In genomic region chr4:150003021-150003580, GRCm38 (mm10) we compare ENCODE assay signal across 10 mouse cellular contexts. TPM values are rescaled to one million over a fixed set of nuclear protein-coding genes. Genes with fewer than 3 reads are reported as not detected.
DNase-seq lines count a peak whose midpoint lies in the region; TF ChIP-seq lines count a peak whose summit lies in the region.
"Had no signal": no experiment of that assay in that cellular context is flagged by ENCODE, and none has a peak within 500 bp of the region (broad histone marks: within the 10 kb centered on the region; RNA-seq: fewer than 3 reads in every experiment).

No protein-coding gene starts in this region.

- no peak overlapping the region for H3K9ac ChIP-seq in heart, adult 2 months (ENCODE audit: low read depth, low read length)
- H3K9ac ChIP-seq: midbrain, embryonic 12.5 days had no signal

- 40% methylated on average over 7 of the region's 7 CpGs for WGBS in heart, adult 2 months

- peaks cover 43% of the 10 kb centered on the region for H3K4me1 ChIP-seq in heart, adult 2 months (ENCODE audit: control insufficient read depth, insufficient read depth, low read length)

- H3K4me3 ChIP-seq in heart, adult 2 months, result peak overlapping the region; percentile 30; the same call in 1 of the 2 replicates
- H3K4me3 ChIP-seq: midbrain, embryonic 12.5 days had no signal

- peaks cover 3% of the 10 kb centered on the region for H3K79me2 ChIP-seq in heart, adult 2 months (replicated peaks; ENCODE audit: control insufficient read depth, insufficient read depth, low read length)

- no peak for TF ChIP-seq EP300 in heart, adult 2 months (IDR thresholded peaks at IDR 0.05; ENCODE audit: insufficient read depth, low read depth, low read length)

- H3K36me3 ChIP-seq in heart, adult 2 months (ENCODE audit: control insufficient read depth, insufficient read depth, low read length), result no peaks in the 10 kb centered on the region; the same call in 1 of the 2 replicates
- H3K36me3 ChIP-seq: midbrain, embryonic 12.5 days had no signal

- TF ChIP-seq POLR2A in heart, adult 2 months (IDR thresholded peaks at IDR 0.05; ENCODE audit: insufficient read depth, low read depth, low read length), result no peak

- DNase-seq in heart, adult 2 months, result peak in 1 of 2 experiments; percentile 20
- no peak for DNase-seq in heart, postnatal 14 days
- peak; percentile 67 for DNase-seq in gastrocnemius, postnatal 25 days
- peak; percentile 76 to 85 for DNase-seq in kidney, postnatal 36 days
- peak; percentile 68 to 81 for DNase-seq in lung, postnatal 4 days
- DNase-seq in layer of hippocampus, adult 18-20 months (ENCODE audit: low spot score in 2 of 2), result no peak
- no peak for DNase-seq in adrenal gland, postnatal 14 days
- no peak for DNase-seq in cerebellum, postnatal 10 days
- DNase-seq: layer of hippocampus, postnatal 36 days had no signal

- TF ChIP-seq CTCF in heart, adult 2 months (IDR thresholded peaks at IDR 0.05), result no peak

- H3K27ac ChIP-seq in heart, adult 2 months, result peak overlapping the region; percentile 79
- H3K27ac ChIP-seq: midbrain, embryonic 12.5 days had no signal

- intact Hi-C loops in heart, adult 2 months (cut with DNase I), result no loop called here
- intact Hi-C loops in heart, postnatal 14 days (cut with DNase I), result no loop called here

- no peaks in the 10 kb centered on the region for H3K27me3 ChIP-seq in heart, adult 2 months (ENCODE audit: control insufficient read depth, insufficient read depth, low read length)

RNA-seq across cellular contexts. Expression of gene H6pd, which starts 5.7 kb away (rescaled TPM):
- total RNA-seq in heart, adult 2 months (2021), result 10 to 100 TPM; 39.0 to 44.2 TPM
- polyA plus RNA-seq in heart, adult 2 months (2012; rRNA removed), result 27.4 and 29.5 TPM in 2 replicates
- 10 to 100 TPM; 41.0 to 45.9 TPM for total RNA-seq in heart, postnatal 14 days (2021)
- 10 to 100 TPM; 43.2 to 49.2 TPM for total RNA-seq in gastrocnemius, postnatal 25 days (2021)
- 10 to 100 TPM; 10.2 to 10.6 TPM for total RNA-seq in layer of hippocampus, adult 18-20 months (2021)
- total RNA-seq in adrenal gland, postnatal 14 days (2021), result 115 and 132 TPM in 2 replicates

RNA-seq across cellular contexts. Expression of gene Spsb1, which starts 48.3 kb away (rescaled TPM):
- total RNA-seq in heart, adult 2 months (2021), result 10 to 100 TPM; 28.3 to 35.3 TPM
- polyA plus RNA-seq in heart, adult 2 months (2012; rRNA removed), result 32.2 and 38.7 TPM in 2 replicates
- 10 to 100 TPM; 44.8 to 49.3 TPM for total RNA-seq in heart, postnatal 14 days (2021)
- total RNA-seq in gastrocnemius, postnatal 25 days (2021), result 1 to 10 TPM; 5.2 to 8.2 TPM
- total RNA-seq in layer of hippocampus, adult 18-20 months (2021), result 10 to 100 TPM; 27.2 to 36.3 TPM
- 24.7 and 29.6 TPM in 2 replicates for total RNA-seq in adrenal gland, postnatal 14 days (2021)

Comparison
In these comparisons a context has a peak if more than half of its experiments do, and no peak if none do; other contexts are left out.
1. DNase-seq: peak in gastrocnemius, postnatal 25 days (single experiment), kidney, postnatal 36 days (2 of 2) and lung, postnatal 4 days (2 of 2); none in heart, postnatal 14 days (0 of 2), layer of hippocampus, adult 18-20 months (0 of 2), adrenal gland, postnatal 14 days (single experiment) and cerebellum, postnatal 10 days (0 of 2).